Comparison of ENCODE assay signal across 23 mouse cellular contexts in the genomic region with DNA sequence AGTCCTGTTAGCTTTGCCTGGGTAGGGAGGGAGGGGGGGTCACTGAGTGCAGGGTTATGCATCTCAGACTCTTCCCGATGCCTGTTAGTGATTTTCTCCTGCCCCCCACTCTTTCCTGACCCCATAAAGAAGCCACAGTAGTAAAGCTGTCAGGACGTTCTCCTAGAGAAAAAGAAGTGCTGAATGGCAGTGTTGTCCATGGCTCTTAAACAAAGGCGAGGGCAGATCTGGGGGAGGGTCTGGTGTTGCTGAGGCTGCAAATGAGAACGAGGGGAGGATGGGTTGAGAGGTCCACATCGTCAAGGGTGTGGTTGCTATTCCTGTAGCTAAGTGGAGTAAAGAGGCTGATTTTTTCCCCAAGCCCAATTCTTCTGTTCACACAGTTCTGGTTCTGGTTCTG. TPM values are rescaled to one million over a fixed set of nuclear protein-coding genes. Genes with fewer than 3 reads are reported as not detected.
DNase-seq lines count a peak whose midpoint lies in the region; ATAC-seq lines count a peak whose summit lies in the region.
"Had no signal": no experiment of that assay in that cellular context is flagged by ENCODE, and none has a peak within 500 bp of the region (broad histone marks: within the 10 kb centered on the region; RNA-seq: fewer than 3 reads in every experiment).

No protein-coding gene starts in this region.

- WGBS in hindbrain, embryonic 10.5 days: 18% methylated on average over 5 of the region's 5 CpGs
- WGBS in hindbrain, embryonic 11.5 days: 22% methylated on average over 5 of the region's 5 CpGs
- 10% methylated on average over 5 of the region's 5 CpGs for WGBS in neural tube, embryonic 15.5 days
- WGBS in neural tube, embryonic 12.5 days: 2% methylated on average over 5 of the region's 5 CpGs

- peaks cover 20% of the 10 kb centered on the region for H3K4me1 ChIP-seq in hindbrain, embryonic 10.5 days (replicated peaks)
- no peaks in the 10 kb centered on the region; the same call in 1 of the 2 replicates for H3K4me1 ChIP-seq in hindbrain, embryonic 11.5 days (replicated peaks; ENCODE audit: control insufficient read depth, insufficient read depth, low read length)
- no peaks in the 10 kb centered on the region for H3K4me1 ChIP-seq in neural tube, embryonic 15.5 days
- H3K4me1 ChIP-seq in neural tube, embryonic 12.5 days: peaks cover 10% of the 10 kb centered on the region
- H3K4me1 ChIP-seq: limb, embryonic 12.5 days had no signal

- DNase-seq in hindbrain, embryonic 10.5 days (ENCODE audit: low spot score): no peak
- DNase-seq in hindbrain, embryonic 11.5 days (ENCODE audit: low spot score): no peak
- peak; percentile 30 for DNase-seq in neural tube, embryonic 10.5 days (ENCODE audit: extremely low spot score, low spot score)
- DNase-seq in gastrocnemius, postnatal 10 days: no peak
- DNase-seq in left cerebral cortex, postnatal 36 days (ENCODE audit: low spot score in 2 of 2): no peak
- DNase-seq: adrenal gland, postnatal 36 days; cerebellum, adult 9-11 months; gastrocnemius, postnatal 14 days; heart, postnatal 10 days; kidney, adult 11 months; liver, postnatal 0 days; midbrain, embryonic 14.5 days; thymus, adult 18-20 months; thymus, postnatal 36 days had no signal

- H3K4me3 ChIP-seq in hindbrain, embryonic 10.5 days: no peak overlapping the region
- no peak overlapping the region for H3K4me3 ChIP-seq in hindbrain, embryonic 11.5 days (ENCODE audit: low read depth, low read length)
- H3K4me3 ChIP-seq in neural tube, embryonic 15.5 days (replicated peaks): no peak overlapping the region
- no peak overlapping the region for H3K4me3 ChIP-seq in neural tube, embryonic 12.5 days
- H3K4me3 ChIP-seq: heart, embryonic 12.5 days; hindbrain, embryonic 13.5 days; limb, embryonic 12.5 days had no signal

- no peak overlapping the region for H3K4me2 ChIP-seq in hindbrain, embryonic 11.5 days (replicated peaks; ENCODE audit: low read depth, low read length)
- H3K4me2 ChIP-seq in neural tube, embryonic 15.5 days: no peak overlapping the region
- H3K4me2 ChIP-seq in neural tube, embryonic 12.5 days (replicated peaks): 0 out of 2 replicates have a peak overlapping the region, but pooled peaks have one; percentile 12
- H3K4me2 ChIP-seq: heart, embryonic 12.5 days; hindbrain, embryonic 13.5 days; limb, embryonic 12.5 days; liver, embryonic 11.5 days had no signal

- H3K27ac ChIP-seq in hindbrain, embryonic 10.5 days: peak overlapping the region; percentile 67
- no peak overlapping the region for H3K27ac ChIP-seq in hindbrain, embryonic 11.5 days (ENCODE audit: low read depth, low read length)
- H3K27ac ChIP-seq in neural tube, embryonic 15.5 days (replicated peaks): no peak overlapping the region
- no peak overlapping the region for H3K27ac ChIP-seq in neural tube, embryonic 12.5 days
- H3K27ac ChIP-seq: hindbrain, embryonic 13.5 days; limb, embryonic 12.5 days; macrophage had no signal

- no peaks in the 10 kb centered on the region for H3K27me3 ChIP-seq in hindbrain, embryonic 10.5 days (ENCODE audit: insufficient read depth, poor library complexity, severe bottlenecking)
- H3K27me3 ChIP-seq in hindbrain, embryonic 11.5 days (ENCODE audit: control insufficient read depth, insufficient read depth, low read length): no peaks in the 10 kb centered on the region
- H3K27me3 ChIP-seq in neural tube, embryonic 15.5 days (replicated peaks): no peaks in the 10 kb centered on the region
- no peaks in the 10 kb centered on the region for H3K27me3 ChIP-seq in neural tube, embryonic 12.5 days (replicated peaks)
- H3K27me3 ChIP-seq: heart, embryonic 12.5 days; limb, embryonic 12.5 days had no signal

- intact Hi-C loops in left cerebral cortex, postnatal 36 days (cut with DNase I): no loop called here

- H3K9me3 ChIP-seq in hindbrain, embryonic 10.5 days: no peaks in the 10 kb centered on the region
- H3K9me3 ChIP-seq in hindbrain, embryonic 11.5 days (ENCODE audit: control insufficient read depth, low read length): no peaks in the 10 kb centered on the region
- no peaks in the 10 kb centered on the region for H3K9me3 ChIP-seq in neural tube, embryonic 15.5 days (replicated peaks)
- H3K9me3 ChIP-seq in neural tube, embryonic 12.5 days: no peaks in the 10 kb centered on the region
- H3K9me3 ChIP-seq: heart, embryonic 12.5 days; limb, embryonic 12.5 days had no signal

- ATAC-seq in hindbrain, embryonic 11.5 days (ENCODE audit: low FRiP score): no peak
- no peak for ATAC-seq in neural tube, embryonic 15.5 days (ENCODE audit: low FRiP score)
- ATAC-seq in neural tube, embryonic 12.5 days (ENCODE audit: low FRiP score, low read depth): peak; percentile 41
- ATAC-seq: forebrain, embryonic 14.5 days; liver, postnatal 0 days had no signal

- no peaks in the 10 kb centered on the region for H3K36me3 ChIP-seq in hindbrain, embryonic 10.5 days
- no peaks in the 10 kb centered on the region for H3K36me3 ChIP-seq in hindbrain, embryonic 11.5 days (ENCODE audit: control insufficient read depth, insufficient read depth, low read length)
- H3K36me3 ChIP-seq in neural tube, embryonic 15.5 days: no peaks in the 10 kb centered on the region
- H3K36me3 ChIP-seq in neural tube, embryonic 12.5 days: no peaks in the 10 kb centered on the region
- H3K36me3 ChIP-seq: heart, embryonic 12.5 days; hindbrain, embryonic 13.5 days; limb, embryonic 12.5 days had no signal

- H3K9ac ChIP-seq in hindbrain, embryonic 11.5 days (ENCODE audit: low read depth, low read length): no peak overlapping the region
- no peak overlapping the region for H3K9ac ChIP-seq in neural tube, embryonic 15.5 days (replicated peaks)
- no peak overlapping the region for H3K9ac ChIP-seq in neural tube, embryonic 12.5 days
- H3K9ac ChIP-seq: heart, embryonic 12.5 days; hindbrain, embryonic 13.5 days; limb, embryonic 12.5 days; liver, postnatal 0 days had no signal

RNA-seq across cellular contexts. Expression of a gene that starts 21.8 kb away (rescaled TPM):
- 52.8 and 77.1 TPM in 2 replicates for polyA plus RNA-seq in hindbrain, embryonic 10.5 days (2016; fragmentation: Nextera tagmentation; extraction: Ambion mirVana)
- polyA plus RNA-seq in hindbrain, embryonic 11.5 days (2014; fragmentation: Nextera tagmentation; extraction: Ambion mirVana): 47.7 and 72.3 TPM in 2 replicates
- polyA plus RNA-seq in neural tube, embryonic 15.5 days (2015; fragmentation: Nextera tagmentation; extraction: Ambion mirVana): 68.8 and 75.3 TPM in 2 replicates
- polyA plus RNA-seq in neural tube, embryonic 12.5 days (2016; fragmentation: Nextera tagmentation; extraction: Ambion mirVana): 85.9 and 86.4 TPM in 2 replicates
- 1 to 10 TPM; 5.1 to 5.6 TPM for total RNA-seq in gastrocnemius, postnatal 10 days (2021)
- 10 to 100 TPM; 39.0 to 39.2 TPM for total RNA-seq in left cerebral cortex, postnatal 36 days (2021)
- total RNA-seq: common myeloid progenitor, adult 5-6 weeks had no signal
- polyA plus RNA-seq: macrophage had no signal
